Mouse (Mus musculus) cerebellum, postnatal 10 days (tissue): ENCODE results near the gene Sptbn4.
"Not testable (repeated sequence)": the region's sequence is repeated elsewhere in the genome, so short reads cannot be mapped to it uniquely, and the experiment has no call there.

ENCODE experiments used
- DNase-seq, 2 experiments: peaks; one replicate each; pipeline ENCODE4 v3.0.0; 2021; ENCODE audit warnings: mixed read lengths in 2 of 2

Sptbn4 gene

DNA sequence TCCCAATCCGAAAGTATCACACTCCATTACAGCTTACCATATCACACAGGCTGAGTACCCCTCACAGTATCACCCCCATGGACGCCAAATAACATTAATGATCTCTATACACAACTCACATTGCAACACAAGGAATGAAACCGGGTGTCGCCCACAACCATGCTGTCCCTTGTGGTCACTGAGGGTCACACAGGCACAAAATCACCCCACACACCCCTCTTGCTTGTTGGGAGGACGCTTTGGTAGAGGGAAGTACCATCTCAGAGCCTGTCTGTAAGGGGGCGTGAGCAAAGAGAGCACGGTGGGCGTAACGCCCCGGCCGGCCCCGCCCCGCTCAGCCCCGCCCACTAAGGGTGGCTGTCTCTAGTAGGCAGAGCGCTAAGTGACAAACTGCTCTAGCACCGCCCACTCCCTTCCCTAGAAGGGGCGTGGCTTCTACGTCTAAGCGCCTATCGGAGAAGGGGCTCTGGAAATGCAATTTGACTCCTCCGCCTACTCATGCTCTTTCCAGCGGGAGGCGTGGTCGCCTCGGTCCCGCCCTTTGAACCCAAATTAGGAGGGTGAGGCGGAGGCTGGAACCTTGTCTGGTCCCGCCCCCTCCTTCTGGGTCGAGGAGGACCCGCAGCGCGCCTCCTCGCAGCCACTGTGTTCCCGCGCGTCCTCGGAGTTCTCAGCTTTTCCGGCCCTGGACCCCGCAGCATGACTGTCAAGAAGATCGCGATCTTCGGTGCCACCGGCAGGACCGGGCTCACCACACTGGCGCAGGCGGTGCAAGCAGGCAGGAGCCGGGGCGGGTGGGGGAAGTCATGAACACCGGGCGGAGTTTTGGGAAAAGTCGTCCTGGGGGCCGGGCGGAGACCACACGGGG, at the start of gene Sptbn4, which contains the start of gene Blvrb:
TSS of gene Sptbn4 (minus strand) at position 268 of the 868 bp plus-strand sequence.
TSS of gene Blvrb (plus strand) at position 560 of the 868 bp plus-strand sequence.
- DNase-seq = peak; percentile 99

DNA sequence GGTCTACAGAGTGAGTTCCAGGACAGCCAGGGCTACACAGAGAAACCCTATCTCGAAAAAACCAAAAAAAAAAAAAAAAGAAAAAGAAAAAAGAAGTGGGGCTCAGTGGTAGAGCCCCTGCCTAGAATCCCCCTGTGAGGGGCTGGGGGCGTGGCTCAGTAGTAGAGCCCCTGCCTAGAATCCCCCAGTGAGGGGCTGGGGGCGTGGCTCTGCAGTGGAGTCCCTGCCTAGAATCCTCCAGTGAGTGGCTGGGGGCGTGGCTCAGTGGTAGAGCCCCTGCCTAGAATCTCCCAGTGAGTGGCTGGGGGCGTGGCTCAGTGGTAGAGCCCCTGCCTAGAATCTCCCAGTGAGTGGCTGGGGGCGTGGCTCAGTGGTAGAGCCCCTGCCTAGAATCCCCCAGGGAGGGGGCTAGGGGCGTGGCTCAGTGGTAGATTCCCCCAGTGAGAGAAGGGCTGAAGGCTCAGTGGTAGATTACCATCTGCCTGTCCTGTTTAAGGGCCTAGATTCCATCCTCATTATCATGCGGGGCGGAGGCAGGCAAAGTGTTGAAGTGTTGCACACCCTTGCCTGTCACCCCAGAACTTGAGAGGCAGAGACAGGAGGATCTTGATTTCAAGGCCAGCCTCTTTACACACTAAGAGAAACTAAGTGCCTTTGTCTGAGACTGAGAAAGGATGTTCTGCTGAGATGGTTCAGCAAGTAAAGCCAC, 47.3 kb upstream of the Sptbn4 start:
- not testable (repeated sequence) for DNase-seq

DNA sequence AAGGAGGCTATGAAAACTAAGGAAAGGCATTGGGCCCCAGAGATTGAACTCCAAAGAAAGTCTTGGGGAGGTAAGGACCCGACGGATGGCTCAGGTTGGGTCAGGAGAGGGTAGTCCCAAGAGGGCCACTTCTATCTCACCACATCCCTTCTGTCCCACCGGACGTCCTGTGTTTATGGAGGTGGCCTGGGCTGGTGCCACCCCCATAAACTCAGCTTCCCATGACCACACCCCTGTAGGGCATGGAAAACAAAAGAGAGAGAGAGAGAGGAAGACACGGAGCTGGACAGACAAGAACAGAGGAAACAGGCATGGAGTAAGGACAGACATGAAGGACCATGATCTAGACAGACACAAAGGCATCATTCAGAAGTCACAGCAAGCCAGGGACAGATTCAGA, 46.0 kb upstream of the Sptbn4 start:
- DNase-seq = no peak

DNA sequence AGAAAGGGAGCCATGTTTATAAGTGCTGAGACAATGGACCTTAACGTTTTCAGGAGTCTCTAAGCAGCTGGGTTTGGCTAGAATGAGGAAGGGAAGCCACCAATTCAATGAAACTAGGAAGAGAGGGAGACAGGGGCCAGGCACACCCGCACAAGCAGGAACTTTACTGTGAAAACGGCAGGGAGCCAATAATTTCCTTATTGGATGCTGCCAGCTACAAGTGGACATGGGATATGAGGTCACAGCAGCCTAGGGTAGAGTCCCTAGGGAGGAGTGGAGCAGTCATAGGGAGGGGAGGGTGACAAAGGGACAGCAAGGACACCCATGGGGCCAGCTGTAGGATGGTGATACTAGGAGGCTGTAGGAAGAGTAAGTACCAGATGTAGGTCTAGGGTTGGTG, 45.5 kb upstream of the Sptbn4 start:
- no peak for DNase-seq

DNA sequence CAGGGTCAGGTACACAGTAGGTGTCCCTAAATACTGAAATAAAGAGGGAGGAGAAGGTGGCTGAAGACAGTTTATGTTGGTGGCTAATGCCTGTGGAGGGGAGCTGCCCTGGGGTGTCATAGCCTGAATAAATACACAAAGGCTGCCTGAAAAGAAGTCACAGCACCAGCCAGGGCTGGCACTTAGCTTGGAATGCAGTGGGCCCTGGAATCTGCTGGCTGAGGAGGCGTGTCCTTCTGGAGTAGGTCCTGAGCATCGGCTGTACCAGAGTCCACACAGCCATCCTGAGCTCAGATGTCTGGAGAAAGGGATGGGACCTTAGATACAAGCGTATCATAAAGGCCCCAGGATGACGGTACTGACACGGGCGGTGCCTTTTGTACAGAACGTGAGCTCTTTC, 44.4 kb upstream of the Sptbn4 start:
- DNase-seq = no peak

DNA sequence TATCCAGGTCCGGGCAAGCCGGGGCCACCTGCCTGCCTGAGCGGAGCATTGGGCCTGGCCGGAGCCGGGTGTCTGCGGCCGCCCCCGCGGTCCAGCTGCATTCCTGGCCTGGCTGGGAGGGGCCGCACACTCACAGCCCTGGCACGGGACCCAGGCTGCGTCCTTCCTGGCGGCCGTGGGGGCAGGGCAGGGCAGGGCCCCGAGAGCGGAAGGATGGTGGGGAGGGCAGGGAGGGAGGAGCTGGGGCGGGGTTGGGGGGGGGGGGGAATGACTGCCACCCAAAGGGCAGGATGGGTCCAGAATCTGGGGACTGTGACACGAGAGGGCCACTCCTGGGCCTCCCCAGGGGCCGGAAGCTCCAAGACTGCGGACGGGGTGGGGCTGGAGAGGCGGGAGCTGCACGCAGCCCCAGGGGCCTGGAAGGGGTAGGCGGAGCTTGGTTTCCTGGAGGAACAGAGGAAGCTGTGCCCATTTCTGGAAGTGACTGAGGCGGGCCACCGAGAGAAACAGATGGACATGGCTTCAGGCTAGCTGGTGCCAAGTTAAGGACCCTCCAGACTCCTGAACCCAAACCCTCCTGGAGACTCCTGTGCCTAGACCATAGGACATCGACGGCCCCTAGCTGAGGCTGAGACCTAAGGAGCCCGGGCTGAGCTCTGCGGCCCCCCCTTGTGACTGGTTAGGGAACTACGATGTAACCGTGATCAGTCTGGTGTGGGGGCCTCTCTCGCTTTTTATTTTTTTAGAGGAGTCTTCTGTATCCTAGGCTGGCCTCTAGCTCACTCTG, 43.2 kb upstream of the Sptbn4 start:
- DNase-seq = peak; percentile 88 to 89

DNA sequence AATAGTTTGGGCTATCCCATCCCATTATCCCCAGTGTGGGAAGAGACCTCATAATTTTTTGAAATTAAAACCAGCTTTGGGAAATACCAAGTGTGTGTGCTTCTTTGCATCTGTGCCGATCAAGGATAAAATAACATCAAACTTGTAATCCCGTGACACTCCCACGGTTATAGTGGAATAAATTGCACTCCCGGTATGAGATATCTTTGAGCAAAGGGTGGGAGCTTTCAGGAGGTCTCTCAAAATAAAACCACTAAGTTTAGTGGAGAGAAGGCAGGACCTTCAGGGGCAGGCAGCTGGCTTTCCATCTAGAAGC, 42.7 kb upstream of the Sptbn4 start:
- DNase-seq = no peak

DNA sequence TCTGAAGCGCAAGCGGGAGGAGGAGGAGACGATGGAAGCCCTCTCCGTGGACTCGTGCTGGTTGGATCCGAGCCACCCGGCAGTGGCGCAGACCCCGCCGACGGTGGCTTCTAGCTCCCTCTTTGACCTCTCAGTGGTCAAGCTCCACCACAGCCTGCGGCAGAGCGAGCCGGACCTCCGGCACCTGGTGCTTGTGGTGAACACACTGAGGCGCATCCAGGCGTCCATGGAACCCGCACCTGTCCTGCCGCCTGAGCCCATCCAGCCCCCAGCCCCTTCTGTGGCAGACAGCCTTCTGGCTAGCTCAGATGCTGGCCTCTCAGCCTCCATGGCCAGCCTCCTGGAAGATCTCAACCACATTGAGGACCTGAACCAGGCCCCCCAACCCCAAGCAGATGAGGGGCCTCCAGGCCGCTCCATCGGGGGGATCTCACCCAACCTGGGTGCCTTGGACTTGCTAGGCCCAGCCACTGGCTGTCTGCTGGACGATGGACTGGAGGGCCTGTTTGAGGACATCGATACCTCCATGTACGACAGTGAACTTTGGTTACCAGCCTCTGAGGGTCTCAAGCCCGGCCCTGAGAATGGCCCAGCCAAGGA, 41.9 kb upstream of the Sptbn4 start:
- peak; percentile 34 to 37 for DNase-seq

DNA sequence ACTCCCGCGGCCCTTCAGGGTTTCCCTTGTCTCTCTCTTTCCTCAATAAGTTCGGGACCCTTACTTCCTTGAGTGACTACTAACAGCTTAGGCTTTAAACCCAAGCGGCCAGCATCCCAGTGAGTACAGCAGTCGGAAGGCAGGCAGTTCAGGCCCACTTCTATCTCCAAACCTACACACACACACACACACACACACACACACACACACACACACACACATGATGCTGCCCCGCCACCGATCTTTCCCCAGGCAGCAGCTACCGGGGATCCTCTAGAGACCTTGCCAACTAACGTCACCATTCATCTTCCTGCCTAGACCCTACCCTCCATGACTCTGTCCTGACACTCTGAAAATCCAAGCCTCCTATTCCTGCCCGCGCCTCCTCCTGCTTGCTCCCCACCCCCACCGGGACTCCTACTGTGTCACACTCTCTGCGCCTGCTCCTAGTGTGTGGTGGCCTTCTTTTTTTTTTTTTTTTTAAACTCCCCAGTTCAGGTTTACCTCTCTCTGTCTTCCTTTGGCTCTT, 40.3 kb upstream of the Sptbn4 start:
- DNase-seq = peak; percentile 68 to 69

DNA sequence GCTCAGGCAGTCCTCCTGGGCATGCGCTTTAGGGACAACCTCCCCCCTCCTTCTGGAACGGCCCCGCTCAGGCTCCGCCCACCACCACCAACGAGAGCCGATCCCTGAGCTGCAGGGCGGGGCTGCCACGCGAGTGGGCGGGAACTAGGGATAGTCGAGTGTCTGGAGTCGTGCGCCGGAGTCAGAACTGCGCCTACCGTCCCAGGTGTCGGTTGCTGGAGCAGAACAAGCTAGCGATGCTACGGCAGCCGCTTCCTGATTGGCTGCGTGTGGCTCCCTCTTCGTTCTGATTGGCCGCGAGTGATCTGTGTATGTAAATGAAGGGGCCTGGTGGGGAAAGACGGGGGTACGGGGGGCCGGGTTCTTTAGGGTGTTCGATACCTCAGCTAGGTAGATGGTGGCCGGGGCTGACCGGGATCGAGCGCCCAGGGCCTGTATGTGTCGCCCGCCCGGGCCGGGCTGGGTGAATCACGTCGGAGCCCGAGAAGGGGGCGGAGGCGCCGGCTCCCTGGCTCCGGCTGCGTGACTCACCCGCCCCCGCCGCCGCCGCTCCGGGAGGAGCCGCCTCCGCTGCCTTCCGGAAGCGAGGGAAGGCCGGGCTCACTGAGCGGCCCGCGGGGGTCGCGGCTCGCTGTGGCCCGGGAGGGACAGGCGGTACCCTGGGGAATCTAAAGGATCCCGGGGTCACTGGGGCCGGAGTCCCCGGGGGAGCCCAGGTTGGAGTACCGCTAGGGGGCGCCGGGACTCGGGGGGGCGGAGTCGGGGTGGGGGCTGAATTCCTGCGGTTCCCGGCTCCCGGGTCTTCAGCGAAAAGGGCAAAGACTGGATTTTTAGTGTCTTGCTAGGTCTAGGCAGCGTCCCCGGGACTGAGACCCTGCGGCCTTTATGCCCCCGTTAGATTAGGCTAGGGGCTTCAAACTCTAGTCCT, 39.5 kb upstream of the Sptbn4 start, which contains the start of gene Sertad1:
TSS of gene Sertad1 (plus strand) at position 141 of the 928 bp plus-strand sequence.
- peak; percentile 99 to 100 for DNase-seq

DNA sequence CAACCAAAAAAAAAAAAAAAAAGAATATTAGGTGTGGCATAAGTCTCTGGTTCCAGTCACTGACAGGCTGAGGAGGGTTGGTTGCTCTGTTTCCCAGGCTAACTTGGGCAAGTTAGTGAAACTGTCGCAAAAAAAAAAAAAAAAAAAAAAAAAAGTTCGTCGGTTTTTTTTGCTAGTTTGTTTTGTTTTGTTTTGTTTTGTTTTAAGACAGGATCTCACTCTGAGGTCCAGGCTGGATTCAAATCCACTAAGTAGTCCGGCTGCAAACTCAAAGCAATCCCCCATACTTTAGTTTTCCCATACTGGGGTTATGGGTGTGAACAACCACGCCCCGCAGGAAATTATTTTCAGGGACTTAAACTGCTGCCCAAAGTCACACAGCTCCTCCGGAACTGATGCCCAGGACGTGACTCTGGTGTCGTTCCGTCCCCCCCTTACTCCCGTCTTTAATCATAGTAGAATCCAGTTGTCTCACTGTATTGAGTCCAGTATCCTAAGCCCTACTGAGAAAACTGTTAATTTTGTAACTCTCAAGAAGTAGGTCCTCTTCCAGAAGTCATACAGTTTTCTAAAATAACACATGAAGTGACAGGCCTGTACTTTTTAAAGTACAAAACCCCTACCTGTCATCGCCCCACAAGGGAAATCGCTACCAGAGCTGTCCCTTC, 38.8 kb upstream of the Sptbn4 start:
- DNase-seq = no peak

DNA sequence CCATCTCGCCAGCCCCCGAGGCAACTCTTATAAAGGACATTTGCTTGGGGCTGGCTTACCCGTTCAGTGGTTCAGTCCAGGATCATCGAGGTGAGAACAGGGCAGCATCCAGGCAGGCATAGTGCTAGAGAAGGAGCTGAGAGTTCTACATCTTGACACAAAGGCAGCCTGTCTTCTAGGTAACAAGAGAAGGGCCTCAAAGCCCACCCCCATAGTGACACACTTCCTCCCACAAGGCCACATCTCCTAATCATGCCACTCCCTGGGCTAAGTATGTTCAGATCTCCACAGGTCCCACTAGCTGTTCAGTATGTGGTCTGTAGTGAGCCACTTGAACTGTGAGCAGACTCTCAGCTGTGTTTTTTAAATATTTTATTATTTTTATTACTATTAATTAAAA, 36.4 kb upstream of the Sptbn4 start:
- DNase-seq = no peak

DNA sequence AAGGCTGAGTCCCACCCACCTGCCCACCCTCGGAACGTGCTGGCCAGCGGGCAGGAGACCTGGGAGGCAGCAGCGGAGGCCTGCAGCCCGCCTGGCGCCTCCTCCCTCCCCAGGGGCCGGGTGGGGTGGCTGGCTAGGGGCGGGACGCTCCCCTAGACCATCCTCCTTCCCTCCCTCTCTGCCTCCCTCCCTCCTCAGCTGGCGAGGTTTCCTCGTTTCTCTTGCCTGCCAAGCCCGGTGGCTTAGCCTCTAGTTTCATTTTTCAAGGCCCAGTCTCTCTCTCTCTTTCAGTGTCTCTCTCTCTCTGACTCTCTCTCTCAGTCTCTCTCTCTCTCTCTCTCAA, 34.1 kb upstream of the Sptbn4 start:
- DNase-seq = peak; percentile 78 to 86

DNA sequence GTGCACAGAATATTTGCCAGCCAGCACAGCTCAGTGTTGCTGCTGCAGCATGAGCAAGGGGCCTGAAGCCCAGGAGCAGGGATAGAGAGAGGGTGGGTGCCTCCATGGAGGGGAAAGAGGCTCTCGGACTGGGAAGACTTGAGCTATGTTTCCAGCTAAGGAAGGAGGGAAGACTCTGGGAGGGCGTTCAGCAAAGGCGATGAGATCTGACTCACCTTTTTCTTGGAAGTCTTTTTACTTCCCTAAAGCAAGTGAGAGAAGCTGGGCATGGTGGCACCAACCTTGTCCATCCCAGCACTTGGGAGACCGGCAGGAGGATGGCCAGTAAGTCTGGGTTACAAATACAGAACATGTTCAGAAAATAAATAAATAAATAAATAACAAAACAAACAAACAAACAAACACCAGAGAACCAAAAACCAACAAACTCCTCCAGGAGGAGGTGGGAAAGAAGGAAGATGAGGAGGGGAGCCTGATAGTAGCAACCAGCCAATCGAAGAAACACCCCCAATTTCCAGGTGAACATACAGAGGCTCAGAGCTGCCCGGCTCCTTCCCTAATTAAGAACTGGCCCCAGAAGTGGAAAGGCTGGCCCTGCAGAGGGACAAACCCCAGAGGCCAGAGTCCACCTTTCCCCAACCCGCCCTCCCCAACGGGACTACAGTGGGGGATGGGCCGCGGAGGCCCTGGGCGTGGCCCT, 33.6 kb upstream of the Sptbn4 start:
- no peak for DNase-seq

DNA sequence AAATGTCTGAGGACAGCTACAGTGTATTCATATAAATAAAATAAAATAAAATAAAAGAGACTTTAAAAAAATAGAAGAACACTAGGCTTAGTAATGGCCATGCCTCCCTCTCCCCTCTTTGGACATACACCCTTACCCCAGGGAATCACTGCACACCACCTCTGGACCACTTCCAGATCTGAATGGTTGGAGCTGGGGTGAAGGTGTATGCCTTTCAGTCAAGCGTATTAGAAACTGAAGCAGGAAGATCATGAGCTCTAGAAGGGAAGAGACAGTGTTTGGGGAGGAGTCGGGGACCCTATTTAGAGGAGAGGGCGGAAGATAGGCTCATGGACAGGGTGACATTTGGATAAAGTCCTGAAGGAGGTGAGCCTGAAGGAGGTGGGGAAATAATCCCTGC, 33.0 kb upstream of the Sptbn4 start:
- no peak for DNase-seq

DNA sequence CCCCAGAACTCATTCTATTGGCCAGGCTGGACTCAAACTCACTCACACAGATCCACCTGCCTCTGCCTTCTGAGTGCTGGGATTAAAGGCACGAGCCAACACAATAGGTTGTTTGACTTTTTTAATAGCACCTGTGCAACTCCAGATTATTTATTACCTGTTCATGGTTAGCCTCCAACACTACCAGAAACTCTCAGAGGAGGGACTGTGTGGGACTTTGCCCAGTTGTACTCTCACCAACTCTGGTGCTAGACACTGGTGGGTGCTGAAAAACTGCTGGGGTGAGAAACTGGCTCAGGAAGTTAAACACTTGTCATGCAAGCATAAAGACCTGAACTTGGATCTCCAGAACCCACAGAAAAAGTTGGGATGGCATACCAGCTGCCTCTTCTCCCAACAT, 32.3 kb upstream of the Sptbn4 start:
- no peak for DNase-seq

DNA sequence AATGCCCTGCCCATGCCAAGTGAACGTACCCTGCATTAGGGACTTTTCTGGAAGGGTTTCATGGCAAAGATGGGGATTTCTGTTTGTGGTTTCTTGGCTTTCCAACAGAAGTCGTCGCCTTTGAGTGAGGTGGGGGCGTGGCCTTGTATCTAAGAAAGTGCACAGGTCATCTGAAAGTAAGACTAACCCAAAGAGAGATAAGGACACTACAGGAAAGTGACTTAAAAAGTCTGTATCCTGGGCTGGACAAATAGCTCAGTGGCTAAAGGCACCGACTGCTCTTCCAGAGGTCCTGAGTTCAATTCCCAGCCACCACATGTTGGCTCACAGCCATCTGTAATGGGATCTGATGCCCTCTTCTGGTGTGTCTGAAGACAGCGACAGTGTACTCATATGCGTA, 31.1 kb upstream of the Sptbn4 start:
- DNase-seq = no peak

DNA sequence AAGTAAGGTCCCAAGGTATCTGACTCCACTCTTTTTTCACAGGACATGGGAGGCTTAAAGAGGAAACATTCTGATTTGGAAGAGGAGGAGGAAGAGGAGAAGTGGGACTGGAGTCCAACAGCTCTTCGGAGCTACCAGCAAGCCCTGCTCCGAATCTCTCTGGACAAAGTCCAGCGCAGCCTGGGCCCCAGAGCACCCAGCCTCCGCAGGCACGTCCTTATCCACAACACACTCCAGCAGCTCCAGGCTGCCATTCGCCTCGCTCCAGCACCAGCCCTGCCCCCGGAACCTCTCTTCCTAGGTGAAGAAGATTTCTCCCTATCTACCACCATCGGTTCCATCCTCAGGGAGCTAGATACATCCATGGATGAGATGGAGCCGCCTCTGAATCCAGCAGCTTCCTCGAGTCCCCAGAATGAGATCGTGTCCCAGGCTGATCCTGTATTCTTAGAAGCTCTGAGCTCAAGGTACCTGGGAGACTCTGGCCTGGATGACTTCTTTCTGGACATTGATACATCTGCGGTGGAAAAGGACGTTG, 28.7 kb upstream of the Sptbn4 start:
- no peak for DNase-seq

DNA sequence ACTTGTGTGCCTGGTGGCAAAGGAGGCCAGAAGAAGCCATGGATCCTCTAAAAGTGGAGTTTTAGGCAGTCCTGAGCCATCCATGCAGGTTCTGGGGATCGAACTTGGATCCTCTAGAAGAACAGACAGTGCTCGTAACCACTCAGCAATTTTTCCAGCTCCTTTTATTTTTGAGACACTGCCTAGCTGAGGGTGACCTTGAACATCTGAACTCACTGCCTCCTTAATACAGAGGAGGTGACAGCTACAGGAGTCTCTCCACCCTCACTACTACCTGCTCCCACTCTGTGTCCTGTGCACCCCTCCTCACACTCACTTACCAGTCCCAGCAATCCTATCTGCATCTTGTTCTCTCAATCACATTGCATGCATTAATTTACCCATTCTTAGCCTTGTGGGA, 28.1 kb upstream of the Sptbn4 start:
- DNase-seq = no peak

DNA sequence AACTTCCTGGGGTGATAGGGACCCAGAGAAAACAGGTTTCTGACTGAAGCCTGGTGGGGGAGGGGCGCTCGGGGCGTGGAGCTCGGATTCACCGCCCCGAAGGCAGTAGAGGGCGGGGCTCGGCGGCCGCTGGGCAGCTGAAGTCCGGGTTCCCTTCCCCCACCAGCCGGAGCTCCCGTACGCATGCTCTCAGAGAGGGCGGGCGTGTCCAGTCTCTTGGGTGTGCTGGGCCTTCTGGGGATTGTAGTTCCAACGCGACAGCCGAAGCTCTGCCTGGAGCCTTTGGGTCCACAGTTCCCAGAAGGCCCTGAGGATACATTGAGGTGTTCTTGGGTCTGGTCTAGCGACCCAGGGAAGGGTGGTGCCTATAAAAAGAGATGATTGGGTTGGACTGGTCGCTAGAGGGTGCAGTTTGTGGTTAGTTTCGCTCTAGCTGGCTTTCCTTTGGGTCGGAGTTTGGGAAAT, 27.0 kb upstream of the Sptbn4 start:
- DNase-seq = peak; percentile 99
